19 mouse cellular contexts compared by ENCODE assay signal in the genomic region with DNA sequence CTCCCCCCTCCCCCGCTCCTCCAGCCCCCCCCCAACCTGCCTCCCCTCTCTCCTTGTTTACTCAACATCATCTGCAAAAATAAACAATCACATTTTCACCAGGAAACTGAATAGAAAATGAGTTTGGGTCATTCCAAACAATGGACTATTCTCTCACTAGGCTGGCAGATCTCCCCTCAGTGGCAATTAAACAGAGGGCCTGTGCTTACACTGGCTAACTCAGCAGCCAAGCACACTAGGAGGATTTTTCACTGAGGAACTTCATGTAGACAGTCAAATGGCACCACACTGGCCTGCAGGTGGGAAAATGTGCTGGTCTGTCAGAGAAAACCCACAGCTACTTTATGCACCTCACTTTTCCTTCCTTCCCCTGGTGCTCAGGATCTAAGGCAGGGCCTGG. TPM values are rescaled to one million over a fixed set of nuclear protein-coding genes. Genes with fewer than 3 reads are reported as not detected.
A peak's percentile ranks its signal among the peaks of the same experiment; 100 is the strongest.
DNase-seq lines count a peak whose midpoint lies in the region; ATAC-seq and TF ChIP-seq lines count a peak whose summit lies in the region.
"Had no signal": no experiment of that assay in that cellular context is flagged by ENCODE, and none has a peak within 500 bp of the region (broad histone marks: within the 10 kb centered on the region; RNA-seq: fewer than 3 reads in every experiment).

No protein-coding gene starts in this region.

- ATAC-seq in cerebellum, adult (ENCODE audit: insufficient number of reproducible peaks, low FRiP score, low TSS enrichment), result 0 out of 2 replicates have a peak, but pooled peaks have one; percentile 26
- ATAC-seq in midbrain, embryonic 13.5 days, result no peak
- ATAC-seq in midbrain, postnatal 0 days (ENCODE audit: low FRiP score), result no peak
- 0 out of 2 replicates have a peak, but pooled peaks have one; percentile 8 for ATAC-seq in neutrophil, adult 5-6 weeks (ENCODE audit: extremely low read depth, insufficient number of reproducible peaks, low FRiP score, poor library complexity, severe bottlenecking)
- ATAC-seq: hindbrain, postnatal 0 days; liver, postnatal 0 days had no signal

- no peaks in the 10 kb centered on the region for H3K27me3 ChIP-seq in midbrain, embryonic 13.5 days
- no peaks in the 10 kb centered on the region for H3K27me3 ChIP-seq in midbrain, postnatal 0 days (ENCODE audit: insufficient read depth, low read length)
- H3K27me3 ChIP-seq: heart, embryonic 12.5 days; limb, embryonic 15.5 days; midbrain, embryonic 12.5 days had no signal

- H3K36me3 ChIP-seq in midbrain, embryonic 13.5 days, result no peaks in the 10 kb centered on the region
- no peaks in the 10 kb centered on the region for H3K36me3 ChIP-seq in midbrain, postnatal 0 days (ENCODE audit: insufficient read depth, low read length)
- H3K36me3 ChIP-seq: forebrain, embryonic 10.5 days; heart, embryonic 12.5 days; limb, embryonic 15.5 days; midbrain, embryonic 12.5 days had no signal

- no peak for TF ChIP-seq CTCF in midbrain, postnatal 0 days (IDR thresholded peaks at IDR 0.05)

- no peak for DNase-seq in cerebellum, adult 11-12 months
- peak; percentile 48 for DNase-seq in layer of hippocampus, adult 9-11 months
- DNase-seq in layer of hippocampus, postnatal 10 days (ENCODE audit: low spot score in 2 of 2), result no peak
- DNase-seq in midbrain, postnatal 0 days (ENCODE audit: low spot score), result no peak
- no peak for DNase-seq in urinary bladder, adult 2 months (ENCODE audit: low spot score)
- DNase-seq: adrenal gland, postnatal 25 days; cerebellum, adult 18-20 months; heart, postnatal 36 days; kidney, adult 8-10 months; liver, postnatal 0 days; thymus, postnatal 14 days had no signal

- no peak overlapping the region for H3K4me3 ChIP-seq in midbrain, embryonic 13.5 days (replicated peaks)
- H3K4me3 ChIP-seq in midbrain, postnatal 0 days (ENCODE audit: low read depth, low read length), result no peak overlapping the region
- H3K4me3 ChIP-seq: forebrain, embryonic 10.5 days; heart, embryonic 12.5 days; limb, embryonic 15.5 days; midbrain, embryonic 12.5 days had no signal

- H3K9me3 ChIP-seq in midbrain, embryonic 13.5 days, result no peaks in the 10 kb centered on the region
- H3K9me3 ChIP-seq in midbrain, postnatal 0 days (ENCODE audit: low read length), result no peaks in the 10 kb centered on the region
- H3K9me3 ChIP-seq: forebrain, embryonic 10.5 days; heart, embryonic 12.5 days; limb, embryonic 15.5 days; midbrain, embryonic 12.5 days had no signal

- peak overlapping the region; percentile 39; the same call in 1 of the 2 replicates for H3K27ac ChIP-seq in midbrain, embryonic 13.5 days
- H3K27ac ChIP-seq in midbrain, postnatal 0 days (ENCODE audit: low read depth, low read length), result no peak overlapping the region
- H3K27ac ChIP-seq: forebrain, embryonic 10.5 days; hindbrain, postnatal 0 days; limb, embryonic 15.5 days; midbrain, embryonic 12.5 days had no signal

- WGBS in midbrain, embryonic 13.5 days, result 63% methylated on average over 1 of the region's 1 CpGs
- 56% methylated on average over 1 of the region's 1 CpGs for WGBS in midbrain, postnatal 0 days

- no peak overlapping the region for H3K4me2 ChIP-seq in midbrain, embryonic 13.5 days (replicated peaks)
- H3K4me2 ChIP-seq in midbrain, postnatal 0 days (ENCODE audit: low read depth, low read length, poor library complexity, severe bottlenecking), result no peak overlapping the region
- H3K4me2 ChIP-seq: heart, embryonic 12.5 days; limb, embryonic 15.5 days; midbrain, embryonic 12.5 days had no signal

- H3K9ac ChIP-seq in midbrain, embryonic 13.5 days (replicated peaks), result no peak overlapping the region
- no peak overlapping the region for H3K9ac ChIP-seq in midbrain, postnatal 0 days (replicated peaks; ENCODE audit: low read length, poor library complexity, severe bottlenecking)
- H3K9ac ChIP-seq: heart, embryonic 12.5 days; limb, embryonic 15.5 days; liver, postnatal 0 days; midbrain, embryonic 12.5 days had no signal

- H3K4me1 ChIP-seq in midbrain, embryonic 13.5 days (replicated peaks), result peaks cover 11% of the 10 kb centered on the region
- H3K4me1 ChIP-seq in midbrain, postnatal 0 days (ENCODE audit: insufficient read depth, low read length), result no peaks in the 10 kb centered on the region

RNA-seq across cellular contexts. Expression of gene 1110059E24Rik, which starts 23.3 kb away (rescaled TPM):
- 10 to 100 TPM; 24.2 to 26.0 TPM for total RNA-seq in layer of hippocampus, postnatal 10 days (2021)
- polyA plus RNA-seq in midbrain, embryonic 13.5 days (2015; fragmentation: Nextera tagmentation; extraction: Ambion mirVana), result 68.6 and 69.9 TPM in 2 replicates
- total RNA-seq in midbrain, postnatal 0 days (2014; rRNA removed), result 26.3 and 30.5 TPM in 2 replicates
- 56.6 and 60.8 TPM in 2 replicates for polyA plus RNA-seq in midbrain, postnatal 0 days (2015; fragmentation: Nextera tagmentation; extraction: Ambion mirVana)
- 116 and 172 TPM in 2 replicates for total RNA-seq in neutrophil, adult 5-6 weeks (2017)
- polyA plus RNA-seq in urinary bladder, adult 2 months (2012; rRNA removed), result 38.7 and 42.5 TPM in 2 replicates

RNA-seq across cellular contexts. Expression of gene Abhd17b, which starts 23.5 kb away (rescaled TPM):
- total RNA-seq in layer of hippocampus, postnatal 10 days (2021), result 10 to 100 TPM; 60.7 to 62.3 TPM
- 38.3 and 40.1 TPM in 2 replicates for polyA plus RNA-seq in midbrain, embryonic 13.5 days (2015; fragmentation: Nextera tagmentation; extraction: Ambion mirVana)
- total RNA-seq in midbrain, postnatal 0 days (2014; rRNA removed), result 63.4 and 64.0 TPM in 2 replicates
- polyA plus RNA-seq in midbrain, postnatal 0 days (2015; fragmentation: Nextera tagmentation; extraction: Ambion mirVana), result 44.4 and 49.0 TPM in 2 replicates
- total RNA-seq in neutrophil, adult 5-6 weeks (2017), result 110 and 128 TPM in 2 replicates
- 15.9 and 18.0 TPM in 2 replicates for polyA plus RNA-seq in urinary bladder, adult 2 months (2012; rRNA removed)

Comparison
In these comparisons a context has a peak if more than half of its experiments do, and no peak if none do; other contexts are left out.
1. ATAC-seq: peak in cerebellum, adult (single experiment) and neutrophil, adult 5-6 weeks (single experiment); none in midbrain, embryonic 13.5 days (single experiment) and midbrain, postnatal 0 days (single experiment).